Mouse (Mus musculus): Measurements from ENCODE around the gene Fbxw11. TPM values are rescaled to one million over a fixed set of nuclear protein-coding genes. Genes with fewer than 3 reads are reported as not detected.
"Not testable (repeated sequence)": the region's sequence is repeated elsewhere in the genome, so short reads cannot be mapped to it uniquely, and the experiment has no call there.

Fbxw11 gene
- polyA plus RNA-seq, 1 experiment from 2014 or later, result 65.7 TPM

- Histone ChIP-seq H3K9me3 (no peaks in the 10 kb centered on the region), H3K36me3 (no peaks in the 10 kb centered on the region), H3K27me3 (replicated peaks) (no peaks in the 10 kb centered on the region), H3K9ac (no peak overlapping the region), H3K4me1 (replicated peaks) (peaks cover 16% of the 10 kb centered on the region), H3K4me3 (replicated peaks) (no peak overlapping the region), H3K4me2 (replicated peaks) (peak overlapping the region; percentile 33), H3K27ac (0 out of 2 replicates have a peak overlapping the region, but pooled peaks have one; percentile 17)
- ATAC-seq, result no peak
- WGBS, result 27% methylated on average over 11 of the region's 11 CpGs
Observed at GRCm38 (mm10) chr11:32615561-32615960, 27.0 kb upstream of the Fbxw11 start.

DNA sequence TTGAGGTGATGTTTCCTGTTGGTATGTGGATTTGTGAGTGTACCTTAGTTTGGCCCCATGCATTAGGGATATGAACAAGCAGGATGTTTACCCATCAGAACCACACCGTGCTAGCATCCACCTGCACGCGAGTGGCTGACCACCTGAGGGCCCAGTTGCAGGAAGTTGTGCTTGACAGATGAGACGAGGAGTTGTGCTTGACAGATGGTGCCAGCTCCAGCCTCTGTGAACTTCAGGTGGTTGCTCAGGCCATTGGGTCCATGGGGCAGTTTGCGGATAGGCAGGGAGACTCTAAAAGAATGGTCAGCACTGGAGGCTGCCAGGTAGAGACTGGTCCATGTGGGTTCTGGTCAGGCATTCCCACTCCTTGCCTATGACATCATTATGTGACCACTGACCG lies 26.4 kb upstream of the Fbxw11 start:
- H3K27ac ChIP-seq, result 0 out of 2 replicates have a peak overlapping the region, but pooled peaks have one; percentile 17
- H3K4me3 ChIP-seq (replicated peaks), result no peak overlapping the region
- no peak for ATAC-seq
- H3K9me3 ChIP-seq, result no peaks in the 10 kb centered on the region
- H3K4me1 ChIP-seq (replicated peaks), result peaks cover 16% of the 10 kb centered on the region
- H3K4me2 ChIP-seq (replicated peaks), result peak overlapping the region; percentile 33
- no peaks in the 10 kb centered on the region for H3K36me3 ChIP-seq
- no peak overlapping the region for H3K9ac ChIP-seq
- 63% methylated on average over 6 of the region's 6 CpGs for WGBS
- H3K27me3 ChIP-seq (replicated peaks), result no peaks in the 10 kb centered on the region

DNA sequence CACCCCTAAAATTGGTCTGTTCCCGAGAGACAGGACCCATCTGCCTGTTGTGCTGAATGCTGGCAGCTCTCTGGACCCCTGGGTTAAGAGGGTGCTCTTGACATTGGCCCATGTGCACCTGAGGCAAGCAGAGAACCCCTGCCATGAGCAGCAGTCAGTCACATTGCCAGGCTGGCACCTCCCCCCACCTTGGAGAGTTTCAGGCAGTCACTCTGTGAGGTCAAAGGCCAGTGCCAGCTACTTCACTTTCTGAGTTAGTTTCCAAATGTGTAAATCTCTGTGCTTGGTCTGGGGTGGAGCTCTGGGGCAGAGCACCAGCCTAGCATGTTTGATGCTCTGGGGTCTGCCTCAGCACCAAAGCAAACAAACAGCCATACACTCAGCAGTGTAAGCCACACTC lies 24.5 kb upstream of the Fbxw11 start:
- no peak overlapping the region for H3K4me2 ChIP-seq (replicated peaks)
- no peak overlapping the region for H3K27ac ChIP-seq
- peaks cover 18% of the 10 kb centered on the region for H3K4me1 ChIP-seq (replicated peaks)
- H3K9ac ChIP-seq, result no peak overlapping the region
- no peak for ATAC-seq
- H3K9me3 ChIP-seq, result no peaks in the 10 kb centered on the region
- H3K4me3 ChIP-seq (replicated peaks), result no peak overlapping the region
- H3K36me3 ChIP-seq, result no peaks in the 10 kb centered on the region
- WGBS, result 88% methylated on average over 1 of the region's 1 CpGs
- H3K27me3 ChIP-seq (replicated peaks), result no peaks in the 10 kb centered on the region

GRCm38 (mm10) chr11:32618641-32619040 lies 23.9 kb upstream of the Fbxw11 start:
- ATAC-seq, result not testable (repeated sequence)

DNA sequence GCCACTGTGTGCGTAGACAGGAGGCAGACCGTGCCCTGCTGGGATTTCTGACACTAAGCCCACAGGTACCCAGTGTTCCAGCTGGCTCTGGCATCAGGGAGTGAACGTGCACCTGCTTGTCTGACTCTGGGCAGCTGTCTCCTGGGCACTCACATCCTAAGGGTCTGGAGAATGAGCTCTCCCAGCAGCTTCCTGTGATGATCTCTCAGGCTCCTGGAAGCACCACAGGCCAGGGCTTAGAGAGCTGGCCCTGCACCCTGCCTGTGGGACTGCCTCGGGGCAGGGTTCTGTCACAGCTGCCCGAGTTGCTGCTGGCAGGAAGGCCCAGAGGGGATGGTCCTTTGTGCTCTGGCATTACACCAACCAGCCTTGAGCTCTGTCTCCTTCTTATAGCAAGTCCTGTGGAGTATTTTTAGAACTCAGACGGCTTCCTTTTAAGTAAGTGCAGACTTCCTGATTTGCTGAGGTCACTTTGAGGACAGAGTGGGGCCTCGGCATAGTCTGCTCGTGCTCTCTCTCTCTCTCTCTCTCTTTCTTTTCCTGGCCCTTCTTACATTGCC lies 23.2 kb upstream of the Fbxw11 start:
- Histone ChIP-seq H3K4me3 (replicated peaks) (no peak overlapping the region), H3K27me3 (replicated peaks) (no peaks in the 10 kb centered on the region), H3K4me2 (replicated peaks) (no peak overlapping the region), H3K36me3 (no peaks in the 10 kb centered on the region), H3K9me3 (no peaks in the 10 kb centered on the region), H3K4me1 (replicated peaks) (peaks cover 18% of the 10 kb centered on the region), H3K27ac (peak overlapping the region; percentile 86), H3K9ac (0 out of 2 replicates have a peak overlapping the region, but pooled peaks have one; percentile 1)
- ATAC-seq, result peak; percentile 88
- 29% methylated on average over 8 of the region's 8 CpGs for WGBS

More at GRCm38 (mm10) chr11:32618641-32619040, 23.9 kb upstream of the Fbxw11 start:
- 85% methylated on average over 5 of the region's 5 CpGs for WGBS
- not testable (repeated sequence) for H3K36me3 ChIP-seq; H3K27me3 ChIP-seq (replicated peaks); H3K9me3 ChIP-seq; H3K9ac ChIP-seq; H3K4me3 ChIP-seq (replicated peaks); H3K4me2 ChIP-seq (replicated peaks)
- Histone ChIP-seq H3K27ac (peak overlapping the region; percentile 86), H3K4me1 (replicated peaks) (peaks cover 18% of the 10 kb centered on the region)

GRCm38 (mm10) chr11:32619866-32620456 lies 22.6 kb upstream of the Fbxw11 start:
- H3K9me3 ChIP-seq, result no peaks in the 10 kb centered on the region

DNA sequence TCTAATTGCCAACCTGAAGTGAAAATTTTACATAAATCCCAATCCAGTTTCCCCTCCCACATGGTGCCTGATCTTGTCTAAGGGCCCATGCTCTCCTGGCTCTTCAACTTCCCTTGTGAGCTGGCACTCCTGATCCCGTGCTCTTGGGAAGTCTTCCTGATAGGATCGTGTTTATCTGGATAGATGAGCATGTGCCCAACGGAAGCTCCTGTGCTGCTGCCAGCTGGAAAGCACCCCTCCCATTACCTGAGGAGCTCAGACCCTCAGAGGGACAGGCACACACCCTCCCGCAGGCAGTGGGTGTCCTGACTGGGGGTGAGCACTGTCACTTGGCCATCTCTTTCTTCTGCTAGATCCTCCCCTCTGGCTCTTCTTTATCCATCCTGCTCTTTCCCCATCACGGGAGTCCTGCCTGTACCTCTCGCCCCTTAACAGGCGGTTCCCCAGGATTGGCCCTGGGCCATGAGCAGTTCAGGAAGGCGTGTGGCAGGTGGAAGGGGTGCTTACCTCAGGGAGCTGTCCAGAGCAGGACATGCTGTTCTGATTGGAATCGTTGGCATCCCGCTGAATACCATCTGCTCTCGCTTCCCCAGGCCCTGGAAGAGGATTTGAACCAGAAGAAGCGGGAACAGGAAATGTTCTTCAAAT lies 20.6 kb upstream of the Fbxw11 start:
- ATAC-seq, result no peak
- 77% methylated on average over 12 of the region's 12 CpGs for WGBS
- H3K27ac ChIP-seq, result no peak overlapping the region
- no peak overlapping the region for H3K9ac ChIP-seq
- H3K4me3 ChIP-seq (replicated peaks), result no peak overlapping the region
- H3K4me2 ChIP-seq (replicated peaks), result no peak overlapping the region
- no peaks in the 10 kb centered on the region for H3K36me3 ChIP-seq
- peaks cover 12% of the 10 kb centered on the region for H3K4me1 ChIP-seq (replicated peaks)
- H3K9me3 ChIP-seq, result no peaks in the 10 kb centered on the region
- H3K27me3 ChIP-seq (replicated peaks), result no peaks in the 10 kb centered on the region

More at GRCm38 (mm10) chr11:32619866-32620456, 22.6 kb upstream of the Fbxw11 start:
- Histone ChIP-seq H3K36me3 (no peaks in the 10 kb centered on the region), H3K27me3 (replicated peaks) (no peaks in the 10 kb centered on the region), H3K9ac (no peak overlapping the region), H3K4me1 (replicated peaks) (peaks cover 18% of the 10 kb centered on the region), H3K27ac (peak overlapping the region; percentile 86; the same call in 1 of the 2 replicates), H3K4me3 (replicated peaks) (no peak overlapping the region), H3K4me2 (replicated peaks) (no peak overlapping the region)
- no peak for ATAC-seq
- 82% methylated on average over 6 of the region's 6 CpGs for WGBS

GRCm38 (mm10) chr11:32622479-32623190 lies 19.9 kb upstream of the Fbxw11 start:
- ATAC-seq, result no peak
- no peak overlapping the region for H3K9ac ChIP-seq
- no peak overlapping the region for H3K4me2 ChIP-seq (replicated peaks)
- no peak overlapping the region for H3K4me3 ChIP-seq (replicated peaks)
- no peaks in the 10 kb centered on the region for H3K27me3 ChIP-seq (replicated peaks)
- no peaks in the 10 kb centered on the region for H3K36me3 ChIP-seq
- no peak overlapping the region for H3K27ac ChIP-seq
- H3K4me1 ChIP-seq (replicated peaks), result peaks cover 12% of the 10 kb centered on the region
- 86% methylated on average over 13 of the region's 13 CpGs for WGBS
- no peaks in the 10 kb centered on the region for H3K9me3 ChIP-seq

DNA sequence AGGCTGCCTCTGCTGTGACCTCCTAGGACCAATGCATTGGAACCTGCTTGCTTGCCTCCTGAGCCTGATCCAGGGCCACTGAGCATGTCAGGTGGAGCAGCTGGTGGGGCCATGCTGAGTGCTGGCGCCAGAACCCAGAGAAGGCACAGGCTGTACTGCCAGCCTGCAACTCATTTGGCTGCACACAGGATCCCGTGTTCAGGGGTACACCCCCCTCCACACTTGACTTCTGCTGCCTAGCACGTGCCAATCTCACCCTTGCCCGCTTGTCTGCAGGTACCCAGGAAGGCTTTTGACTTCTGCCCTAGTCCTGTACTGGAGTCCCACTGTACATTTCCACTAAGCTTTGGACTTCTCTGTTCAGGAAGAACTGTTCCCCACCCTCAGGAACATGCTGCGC lies 19.3 kb upstream of the Fbxw11 start:
- no peak overlapping the region for H3K4me3 ChIP-seq (replicated peaks)
- no peaks in the 10 kb centered on the region for H3K36me3 ChIP-seq
- peaks cover 12% of the 10 kb centered on the region for H3K4me1 ChIP-seq (replicated peaks)
- ATAC-seq, result no peak
- H3K9ac ChIP-seq, result no peak overlapping the region
- H3K27ac ChIP-seq, result no peak overlapping the region
- H3K4me2 ChIP-seq (replicated peaks), result no peak overlapping the region
- no peaks in the 10 kb centered on the region for H3K9me3 ChIP-seq
- 84% methylated on average over 5 of the region's 5 CpGs for WGBS
- no peaks in the 10 kb centered on the region for H3K27me3 ChIP-seq (replicated peaks)

DNA sequence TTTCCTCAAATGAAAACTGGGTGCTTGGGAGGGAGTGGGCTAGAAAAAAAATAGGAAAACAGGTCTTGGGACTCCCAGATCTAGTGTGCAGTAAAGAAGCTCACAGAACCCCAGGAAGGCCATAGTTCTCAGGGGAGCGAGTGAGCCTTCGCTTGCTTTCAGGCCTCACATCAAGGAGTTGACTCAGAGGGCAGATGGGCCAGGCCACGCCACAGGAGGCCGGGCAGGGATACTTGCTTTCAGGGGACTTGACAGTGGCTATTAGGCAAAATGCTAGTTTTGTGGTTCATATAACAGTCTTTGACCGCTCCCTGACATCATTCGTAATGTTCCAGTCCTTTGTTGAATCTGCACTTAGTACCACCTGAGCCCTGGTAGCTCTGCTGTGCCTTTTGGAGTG lies 18.6 kb upstream of the Fbxw11 start:
- no peak for ATAC-seq
- no peak overlapping the region for H3K27ac ChIP-seq
- WGBS, result 85% methylated on average over 6 of the region's 6 CpGs

GRCm38 (mm10) chr11:32625677-32626076 lies 16.8 kb upstream of the Fbxw11 start:
- Histone ChIP-seq H3K9ac (no peak overlapping the region), H3K9me3 (no peaks in the 10 kb centered on the region), H3K4me1 (replicated peaks) (0 out of 2 replicates have a peak, but pooled peaks cover 2% of the 10 kb centered on the region), H3K36me3 (no peaks in the 10 kb centered on the region), H3K4me3 (replicated peaks) (no peak overlapping the region), H3K27me3 (replicated peaks) (no peaks in the 10 kb centered on the region), H3K27ac (no peak overlapping the region), H3K4me2 (replicated peaks) (no peak overlapping the region)
- WGBS, result 50% methylated on average over 1 of the region's 1 CpGs
- no peak for ATAC-seq

More for the DNA sequence above, 18.6 kb upstream of the Fbxw11 start:
- Histone ChIP-seq H3K27me3 (replicated peaks) (no peaks in the 10 kb centered on the region), H3K9ac (no peak overlapping the region), H3K4me2 (replicated peaks) (no peak overlapping the region), H3K9me3 (no peaks in the 10 kb centered on the region), H3K36me3 (no peaks in the 10 kb centered on the region), H3K4me1 (replicated peaks) (peaks cover 12% of the 10 kb centered on the region), H3K4me3 (replicated peaks) (no peak overlapping the region)

- no peak for ATAC-seq
- no peak overlapping the region for H3K27ac ChIP-seq
- H3K4me1 ChIP-seq (replicated peaks), result 0 out of 2 replicates have a peak, but pooled peaks cover 2% of the 10 kb centered on the region
- WGBS, result 79% methylated on average over 6 of the region's 6 CpGs
- no peak overlapping the region for H3K4me3 ChIP-seq (replicated peaks)
- no peaks in the 10 kb centered on the region for H3K36me3 ChIP-seq
- no peak overlapping the region for H3K4me2 ChIP-seq (replicated peaks)
- no peaks in the 10 kb centered on the region for H3K27me3 ChIP-seq (replicated peaks)
- H3K9ac ChIP-seq, result no peak overlapping the region
- no peaks in the 10 kb centered on the region for H3K9me3 ChIP-seq
Observed at GRCm38 (mm10) chr11:32626079-32626478, 16.4 kb upstream of the Fbxw11 start.
